Mouse (Mus musculus): ENCODE data around the gene Atn1.

DNA sequence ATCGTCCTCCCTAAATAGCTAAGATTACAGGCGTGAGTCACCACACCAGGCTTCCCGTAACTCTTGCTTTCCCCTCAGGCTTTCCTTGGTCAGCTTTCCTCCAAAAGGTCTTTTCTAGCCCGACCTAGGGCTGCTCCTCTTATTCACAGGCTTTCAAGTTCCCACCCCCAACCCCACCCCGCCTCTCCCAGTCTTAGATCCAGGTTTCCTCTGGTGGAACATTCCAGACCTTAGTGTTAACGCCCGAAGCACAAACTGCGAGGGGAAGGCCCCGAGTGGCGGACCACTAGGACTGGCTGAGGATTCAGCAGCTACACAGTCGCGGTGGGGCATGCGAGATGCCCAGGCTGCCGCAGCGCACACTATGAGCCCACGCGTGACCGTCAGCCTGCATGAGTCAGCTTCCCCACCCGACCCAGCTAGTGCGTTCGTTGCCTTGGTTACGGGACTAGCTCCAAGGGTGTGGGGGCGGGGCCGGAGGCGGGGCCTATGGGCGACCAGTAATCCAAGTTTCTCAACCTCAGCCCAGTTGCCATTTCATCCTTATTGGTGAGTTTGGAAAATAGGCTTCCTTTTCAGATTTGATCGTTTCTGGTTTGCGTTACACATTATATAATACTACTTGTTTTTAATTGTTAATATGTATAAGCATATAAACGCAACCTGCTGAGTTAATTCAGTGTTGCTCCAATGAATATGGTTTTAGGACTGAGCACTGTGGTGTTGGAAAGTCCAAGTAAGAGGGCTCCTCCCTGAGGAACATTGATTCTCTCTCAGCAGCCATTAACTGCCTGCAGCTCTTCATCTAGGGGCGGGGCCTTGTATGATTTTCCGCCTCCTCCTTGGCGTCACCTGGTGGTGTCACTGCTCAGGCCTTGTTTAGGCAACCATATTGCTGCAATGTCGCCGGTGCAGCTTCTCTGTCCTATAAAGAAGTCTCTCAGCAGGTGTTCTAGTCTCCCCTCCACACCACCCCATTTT lies 49.3 kb upstream of the Atn1 start:
- TF ChIP-seq CTCF (IDR thresholded peaks at IDR 0.05; ENCODE audit: low read depth, low read length) (no peak), POLR2A (IDR thresholded peaks at IDR 0.05; ENCODE audit: borderline replicate concordance, low read depth, low read length) (peak; percentile 88; the same call in 1 of the 2 replicates)
